Mouse (Mus musculus): ENCODE results near the gene Exoc6b.

Exoc6b gene

GRCm38 (mm10) chr6:84708631-84709030 is 360.7 kb downstream of the Exoc6b start:
- DNase-seq, result no peak

DNA sequence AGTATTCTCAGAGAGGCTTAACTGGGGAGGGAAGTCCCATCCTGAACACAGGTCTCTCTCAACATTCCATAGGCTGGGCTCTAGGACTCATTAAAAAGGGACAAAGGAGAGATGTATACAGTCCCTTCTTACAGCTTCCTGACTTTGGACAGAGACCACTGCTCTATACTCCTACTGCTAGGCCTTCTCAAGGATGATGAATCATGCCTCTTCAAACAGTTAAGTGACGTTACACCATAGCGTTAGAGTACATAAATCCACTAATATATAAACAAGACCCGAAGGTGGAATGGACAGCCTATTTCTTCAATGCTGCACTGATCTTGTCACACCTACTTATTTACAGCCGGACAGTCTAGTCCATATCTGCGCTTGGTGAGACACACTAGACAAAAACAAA is 369.7 kb downstream of the Exoc6b start:
- DNase-seq, result no peak

GRCm38 (mm10) chr6:84698288-84698673 is 371.0 kb downstream of the Exoc6b start:
- DNase-seq, result no peak

DNA sequence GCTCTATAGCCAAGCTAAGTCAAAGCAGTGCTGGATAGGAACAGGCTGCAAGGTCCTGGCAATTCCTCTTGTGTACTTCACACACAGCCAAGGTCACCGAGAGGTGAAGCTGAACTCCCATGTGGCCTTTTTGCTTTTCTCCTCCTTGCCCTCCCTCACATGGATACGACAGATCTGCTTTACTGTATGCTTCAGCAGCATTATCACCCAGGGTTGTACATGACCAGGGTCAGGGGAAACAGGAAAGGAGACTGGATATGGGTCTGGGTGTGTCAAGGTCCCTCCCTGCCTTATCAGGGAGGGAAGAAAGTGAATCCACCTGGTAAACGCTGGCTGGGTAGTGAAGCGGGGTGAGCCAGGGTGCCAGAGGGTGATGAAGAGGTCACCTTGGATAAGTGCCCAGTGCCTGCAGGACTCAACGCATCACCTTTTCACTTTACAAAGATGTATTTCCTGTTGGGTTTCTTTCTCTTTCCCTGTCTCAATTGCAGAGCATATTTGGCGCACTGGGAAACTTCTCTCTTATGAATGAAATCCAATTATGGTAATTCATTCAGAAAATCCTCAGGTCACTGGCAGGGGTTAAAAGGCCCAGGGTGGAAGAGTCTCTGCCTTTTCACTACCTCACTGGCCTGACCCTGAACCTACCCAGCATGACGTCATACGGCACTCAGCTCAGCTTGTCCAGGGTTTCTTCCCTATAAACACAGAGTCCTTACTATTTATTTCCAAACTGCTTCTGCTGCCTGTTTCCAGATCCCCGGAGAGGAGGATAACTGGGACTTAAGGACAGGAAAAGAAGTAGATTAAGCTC is 371.6 kb downstream of the Exoc6b start:
- DNase-seq, result no peak

DNA sequence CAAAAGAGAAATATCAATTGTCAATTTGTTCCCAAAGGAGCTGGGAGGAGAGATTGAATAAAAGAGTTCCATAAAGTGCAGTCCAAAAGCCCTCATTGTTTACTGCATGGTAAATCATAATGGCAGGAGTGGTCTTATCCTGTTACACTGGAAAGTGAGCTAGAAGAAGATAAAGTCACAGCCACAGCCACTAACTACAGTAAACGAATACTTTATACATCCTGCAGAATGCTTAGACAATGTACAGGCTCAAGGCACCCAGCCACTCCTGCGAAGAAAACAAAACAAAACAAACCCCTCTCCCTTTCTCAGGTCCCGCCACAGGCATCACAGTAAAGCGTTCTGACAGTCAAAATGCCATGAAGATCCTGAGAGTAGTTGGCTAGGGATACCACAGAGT is 375.5 kb downstream of the Exoc6b start:
- no peak for DNase-seq

DNA sequence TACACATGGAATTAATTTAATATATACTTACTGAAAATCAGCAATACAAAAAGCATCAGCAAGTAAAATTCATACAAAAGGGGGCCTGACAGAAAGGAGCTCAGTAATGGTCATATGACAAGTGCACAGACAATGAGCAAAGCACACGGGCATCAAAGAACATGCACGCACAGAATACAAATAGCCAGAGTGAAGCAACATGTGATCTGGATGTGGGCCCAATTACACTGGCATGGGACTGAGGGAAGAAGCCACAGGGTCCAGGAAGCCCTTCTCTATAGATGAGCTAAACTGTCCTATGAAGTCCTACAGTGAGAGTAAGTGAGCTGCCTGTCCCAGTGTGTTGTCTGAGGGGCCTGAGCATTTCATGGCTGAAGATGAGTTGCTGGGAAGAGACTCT is 376.1 kb downstream of the Exoc6b start:
- no peak for DNase-seq

DNA sequence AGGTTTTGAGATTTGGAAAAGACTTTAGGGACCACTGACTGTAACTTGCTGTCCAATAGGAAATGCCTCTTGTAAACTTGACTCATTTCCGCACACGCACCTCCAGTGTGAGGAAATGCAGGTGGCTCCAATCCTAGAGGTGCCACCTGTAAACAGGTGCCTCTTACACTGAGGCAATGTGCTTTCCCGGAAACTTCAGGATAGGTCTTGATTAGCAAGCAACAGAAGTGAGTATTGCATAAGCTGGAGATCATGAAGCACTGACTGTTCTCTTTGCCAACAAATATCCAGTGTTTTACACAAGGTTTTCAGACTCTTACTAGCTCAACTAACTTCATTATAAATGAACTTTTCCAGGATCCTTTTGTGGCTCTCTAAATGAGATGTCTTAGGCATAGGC is 377.4 kb downstream of the Exoc6b start:
- DNase-seq, result no peak

GRCm38 (mm10) chr6:84677770-84678169 is 391.5 kb downstream of the Exoc6b start:
- DNase-seq, result no peak

DNA sequence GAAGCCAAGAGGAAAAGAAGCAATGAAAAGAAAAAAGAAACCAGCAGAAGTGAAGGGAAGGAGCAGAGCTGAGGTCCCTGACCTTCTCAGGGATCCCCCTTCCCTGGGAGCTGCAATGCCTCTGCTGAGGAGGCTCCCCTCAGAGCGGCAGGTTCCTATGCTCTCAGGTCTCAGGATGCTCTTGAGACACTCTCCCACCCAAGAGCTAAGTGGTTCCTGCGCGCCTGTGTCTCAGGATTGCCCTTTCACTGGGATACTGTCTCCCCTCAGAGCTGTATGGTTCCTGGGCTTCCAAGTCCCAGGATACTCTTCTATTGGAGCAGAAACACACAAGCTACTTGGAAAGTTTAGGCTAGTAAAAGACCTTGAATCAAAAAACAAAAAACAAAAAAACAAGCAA is 394.4 kb downstream of the Exoc6b start:
- DNase-seq, result no peak

- DNase-seq, result no peak
Observed at GRCm38 (mm10) chr6:84674136-84674535, 395.2 kb downstream of the Exoc6b start.

DNA sequence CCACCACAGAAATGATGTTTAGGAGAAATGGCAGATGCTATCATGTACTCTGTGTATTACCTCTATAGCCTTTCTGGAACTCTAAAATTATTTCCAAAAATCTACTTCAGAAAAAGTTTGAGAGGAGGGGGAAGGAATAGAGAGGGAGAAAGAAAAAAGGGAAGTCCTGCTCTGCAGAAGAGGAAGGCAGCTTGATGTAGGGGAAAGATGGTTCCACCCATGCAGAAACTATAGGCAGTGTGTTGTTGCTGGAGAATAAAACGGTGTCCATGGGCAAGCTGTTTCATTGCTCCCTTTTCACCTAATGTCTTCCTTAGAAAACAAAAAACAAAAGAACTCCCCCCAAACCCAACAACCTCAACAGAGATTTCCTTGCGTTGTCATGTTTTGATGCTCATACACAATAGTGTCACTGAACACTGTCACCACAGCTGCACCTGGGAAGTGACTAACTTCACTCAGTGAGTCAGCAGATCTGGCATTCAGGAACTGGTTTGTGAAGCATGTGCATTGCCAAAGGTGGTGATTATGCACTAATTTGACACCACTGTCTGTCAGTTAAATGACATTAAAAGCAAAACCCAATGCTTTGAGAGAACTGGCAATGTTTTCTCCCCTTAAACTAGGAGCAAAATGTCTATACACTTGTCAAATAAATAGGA is 407.7 kb downstream of the Exoc6b start:
- no peak for DNase-seq

DNA sequence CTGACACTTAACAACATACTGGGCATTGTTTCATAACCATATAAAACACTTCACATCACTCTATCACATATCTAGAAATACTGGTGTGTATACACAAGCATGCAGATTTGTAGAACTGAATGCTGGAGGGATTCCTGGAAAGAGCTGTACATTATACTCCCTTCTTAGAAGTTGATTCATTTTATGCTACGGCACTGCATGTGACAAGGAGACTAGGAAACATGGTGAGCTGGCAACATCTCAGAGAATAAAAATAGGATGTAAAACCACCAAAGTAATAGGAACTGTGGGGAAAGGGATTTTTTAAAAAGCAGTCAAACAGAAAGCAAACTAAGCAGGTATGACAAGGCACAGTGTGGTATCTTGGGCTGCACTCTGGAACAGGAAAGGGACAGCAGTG is 408.3 kb downstream of the Exoc6b start:
- no peak for DNase-seq

GRCm38 (mm10) chr6:84657091-84657490 is 412.2 kb downstream of the Exoc6b start:
- DNase-seq, result peak; percentile 11 to 15

- no peak for DNase-seq
Observed at GRCm38 (mm10) chr6:84656680-84657079, 412.6 kb downstream of the Exoc6b start.

- no peak for DNase-seq
Observed at GRCm38 (mm10) chr6:84651902-84652301, 417.4 kb downstream of the Exoc6b start.

- DNase-seq, result no peak
Observed at GRCm38 (mm10) chr6:84647197-84647596, 422.1 kb downstream of the Exoc6b start.

DNA sequence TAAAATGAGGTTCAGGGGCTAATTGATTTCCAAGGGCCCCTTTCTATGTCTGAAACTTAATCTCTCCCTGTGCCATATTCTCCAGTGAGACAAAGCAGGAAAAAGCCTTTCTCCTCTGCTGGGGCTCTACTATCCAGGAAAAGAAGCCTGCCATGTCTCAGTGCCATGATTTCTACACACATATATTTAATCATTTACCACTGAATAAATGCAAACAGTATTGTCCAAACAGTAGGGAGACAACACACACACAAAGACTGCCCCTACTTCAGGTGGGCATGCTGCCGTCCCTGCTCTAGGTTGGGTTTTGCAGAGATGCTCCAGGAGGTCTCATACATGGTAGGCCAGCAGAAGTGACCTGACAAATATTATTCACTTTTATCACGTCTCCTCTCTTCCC is 422.6 kb downstream of the Exoc6b start:
- DNase-seq, result no peak

- DNase-seq, result no peak
Observed at GRCm38 (mm10) chr6:84641062-84641431, 428.3 kb downstream of the Exoc6b start.

DNA sequence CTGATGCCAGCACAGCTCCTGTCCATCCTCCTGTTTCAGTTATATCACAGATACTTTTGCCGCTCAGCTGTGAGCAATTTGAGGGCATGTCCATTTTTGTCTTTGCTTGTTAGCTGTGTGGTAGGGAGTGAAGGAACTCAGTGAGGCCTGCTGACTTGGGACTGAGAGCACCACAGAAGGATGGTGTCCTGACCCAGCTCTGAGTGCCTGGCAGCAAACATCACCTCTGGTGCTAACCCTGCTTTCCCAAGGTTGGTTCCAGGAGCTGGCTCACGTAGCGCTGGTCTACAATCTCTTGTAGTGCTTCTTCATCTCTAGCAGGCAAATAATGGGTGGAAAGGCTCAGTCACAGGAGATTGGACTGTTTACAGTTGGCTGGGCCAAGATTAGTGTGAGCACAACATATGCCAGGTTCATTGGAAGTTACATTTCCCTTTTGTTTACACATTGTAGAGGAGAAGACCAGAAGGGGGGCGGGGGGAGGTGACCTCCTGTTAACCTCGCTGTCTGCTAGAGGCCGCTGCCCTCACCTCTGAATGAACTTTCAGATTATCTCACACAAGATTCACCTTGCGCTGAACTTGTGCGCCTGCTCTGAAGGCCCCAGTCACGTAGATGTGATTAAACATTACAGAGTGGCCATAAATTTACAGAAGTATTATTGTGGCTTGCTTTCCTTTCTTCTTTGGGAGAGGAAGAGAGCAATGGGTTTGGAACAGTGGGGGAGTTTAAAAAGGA is 428.8 kb downstream of the Exoc6b start:
- DNase-seq, result no peak

- peak; percentile 16 to 17 for DNase-seq
Observed at GRCm38 (mm10) chr6:84638206-84638605, 431.1 kb downstream of the Exoc6b start.

- DNase-seq, result no peak
Observed at GRCm38 (mm10) chr6:84631588-84631987, 437.7 kb downstream of the Exoc6b start.

- DNase-seq, result no peak
Observed at GRCm38 (mm10) chr6:84630276-84630675, 439.0 kb downstream of the Exoc6b start.

- DNase-seq, result no peak
Observed at GRCm38 (mm10) chr6:84628831-84629230, 440.5 kb downstream of the Exoc6b start.

- no peak for DNase-seq
Observed at GRCm38 (mm10) chr6:84626398-84626797, 442.9 kb downstream of the Exoc6b start.
